Mouse (Mus musculus): ENCODE results near the gene Olfr593. TPM values are rescaled to one million over a fixed set of nuclear protein-coding genes. Genes with fewer than 3 reads are reported as not detected.
"Not testable (repeated sequence)": the region's sequence is repeated elsewhere in the genome, so short reads cannot be mapped to it uniquely, and the experiment has no call there.

The Olfr593 gene
- total RNA-seq (2015; ENCODE audit: low replicate concordance) (not detected in 2 replicates), total RNA-seq (2017; ENCODE audit: low replicate concordance) (not detected in 2 replicates)

- no peak for ATAC-seq (replicated peaks; ENCODE audit: low FRiP score, poor library complexity, severe bottlenecking)
Measured at GRCm38 (mm10) chr7:103211562-103211961, at the start of gene Olfr593. Gene Olfr593, plus strand, starts transcription at chr7:103211862.

GRCm38 (mm10) chr7:103169697-103170096 is 42.0 kb upstream of the Olfr593 start:
- no peak for ATAC-seq (replicated peaks; ENCODE audit: low FRiP score, poor library complexity, severe bottlenecking)

- ATAC-seq (replicated peaks; ENCODE audit: low FRiP score, poor library complexity, severe bottlenecking): no peak
Measured at GRCm38 (mm10) chr7:103178240-103178639, 33.4 kb upstream of the Olfr593 start, which contains the start of gene Olfr591. Gene Olfr591, minus strand, starts transcription at chr7:103178340.

- not testable (repeated sequence) for ATAC-seq (replicated peaks; ENCODE audit: low FRiP score, poor library complexity, severe bottlenecking)
Measured at GRCm38 (mm10) chr7:103184503-103184902, 27.2 kb upstream of the Olfr593 start, which contains the start of gene Olfr592. Gene Olfr592, plus strand, starts transcription at chr7:103184803.

- not testable (repeated sequence) for ATAC-seq (replicated peaks; ENCODE audit: low FRiP score, poor library complexity, severe bottlenecking)
Measured at GRCm38 (mm10) chr7:103212050-103212449, 388 bp downstream of the Olfr593 start.

- ATAC-seq (replicated peaks; ENCODE audit: low FRiP score, poor library complexity, severe bottlenecking): no peak
Measured at GRCm38 (mm10) chr7:103216696-103217095, 5.0 kb downstream of the Olfr593 start, which contains the start of gene Olfr594. Gene Olfr594, plus strand, starts transcription at chr7:103216996.

- not testable (repeated sequence) for ATAC-seq (replicated peaks; ENCODE audit: low FRiP score, poor library complexity, severe bottlenecking)
Measured at GRCm38 (mm10) chr7:103252405-103252804, 40.7 kb downstream of the Olfr593 start, which contains the start of gene Usp17ld. Gene Usp17ld, minus strand, starts transcription at chr7:103252505.

Other genes starting within 250 kb of the Olfr593 start
- gene Olfr576, start 249.2 kb upstream of the Olfr593 start, total RNA-seq (2015; ENCODE audit: low replicate concordance): not detected in 2 replicates
- not detected in 2 replicates for gene Olfr576, start 249.2 kb upstream of the Olfr593 start, total RNA-seq (2017; ENCODE audit: low replicate concordance)
- gene Olfr577, start 235.9 kb upstream of the Olfr593 start, total RNA-seq (2015; ENCODE audit: low replicate concordance): not detected in 2 replicates
- not detected in 2 replicates for gene Olfr577, start 235.9 kb upstream of the Olfr593 start, total RNA-seq (2017; ENCODE audit: low replicate concordance)
- gene Olfr578, start 222.5 kb upstream of the Olfr593 start, total RNA-seq (2015; ENCODE audit: low replicate concordance): not detected in 2 replicates
- gene Olfr578, start 222.5 kb upstream of the Olfr593 start, total RNA-seq (2017; ENCODE audit: low replicate concordance): not detected in 2 replicates
- not detected in 2 replicates for gene Olfr582, start 173.8 kb upstream of the Olfr593 start, total RNA-seq (2015; ENCODE audit: low replicate concordance)
- gene Olfr582, start 173.8 kb upstream of the Olfr593 start, total RNA-seq (2017; ENCODE audit: low replicate concordance): not detected in 2 replicates
- not detected in 2 replicates for gene Olfr583, start 160.6 kb upstream of the Olfr593 start, total RNA-seq (2015; ENCODE audit: low replicate concordance)
- not detected in 2 replicates for gene Olfr583, start 160.6 kb upstream of the Olfr593 start, total RNA-seq (2017; ENCODE audit: low replicate concordance)
- not detected in 2 replicates for gene Olfr584, start 130.0 kb upstream of the Olfr593 start, total RNA-seq (2015; ENCODE audit: low replicate concordance)
- gene Olfr584, start 130.0 kb upstream of the Olfr593 start, total RNA-seq (2017; ENCODE audit: low replicate concordance): not detected in 2 replicates
- gene Olfr585, start 114.1 kb upstream of the Olfr593 start, total RNA-seq (2015; ENCODE audit: low replicate concordance): not detected in 2 replicates
- not detected in 2 replicates for gene Olfr585, start 114.1 kb upstream of the Olfr593 start, total RNA-seq (2017; ENCODE audit: low replicate concordance)
- gene Olfr586, start 86.2 kb upstream of the Olfr593 start, total RNA-seq (2015; ENCODE audit: low replicate concordance): not detected in 2 replicates
- gene Olfr586, start 86.2 kb upstream of the Olfr593 start, total RNA-seq (2017; ENCODE audit: low replicate concordance): not detected in 2 replicates
- gene Olfr588-ps1, start 71.0 kb upstream of the Olfr593 start, total RNA-seq (2015; ENCODE audit: low replicate concordance): not detected in 2 replicates
- gene Olfr588-ps1, start 71.0 kb upstream of the Olfr593 start, total RNA-seq (2017; ENCODE audit: low replicate concordance): 0.39 TPM in 1 of 2 replicates, not detected in the other
- gene Olfr589, start 55.5 kb upstream of the Olfr593 start, total RNA-seq (2015; ENCODE audit: low replicate concordance): not detected in 2 replicates
- not detected in 2 replicates for gene Olfr589, start 55.5 kb upstream of the Olfr593 start, total RNA-seq (2017; ENCODE audit: low replicate concordance)
- not detected in 2 replicates for gene Olfr591, start 33.5 kb upstream of the Olfr593 start, total RNA-seq (2015; ENCODE audit: low replicate concordance)
- not detected in 2 replicates for gene Olfr591, start 33.5 kb upstream of the Olfr593 start, total RNA-seq (2017; ENCODE audit: low replicate concordance)
- gene Olfr592, start 27.1 kb upstream of the Olfr593 start, total RNA-seq (2015; ENCODE audit: low replicate concordance): not detected in 2 replicates
- gene Olfr592, start 27.1 kb upstream of the Olfr593 start, total RNA-seq (2017; ENCODE audit: low replicate concordance): not detected in 2 replicates
- not detected in 2 replicates for gene Olfr594, start 5.1 kb downstream of the Olfr593 start, total RNA-seq (2015; ENCODE audit: low replicate concordance)
- gene Olfr594, start 5.1 kb downstream of the Olfr593 start, total RNA-seq (2017; ENCODE audit: low replicate concordance): not detected in 2 replicates
- gene Usp17ld, start 40.6 kb downstream of the Olfr593 start, total RNA-seq (2015; ENCODE audit: low replicate concordance): not detected in 2 replicates
- gene Usp17ld, start 40.6 kb downstream of the Olfr593 start, total RNA-seq (2017; ENCODE audit: low replicate concordance): 0.90 TPM in 1 of 2 replicates, not detected in the other
- not detected in 2 replicates for gene Olfr596, start 93.8 kb downstream of the Olfr593 start, total RNA-seq (2015; ENCODE audit: low replicate concordance)
- gene Olfr596, start 93.8 kb downstream of the Olfr593 start, total RNA-seq (2017; ENCODE audit: low replicate concordance): not detected in 2 replicates
- gene Olfr597, start 104.5 kb downstream of the Olfr593 start, total RNA-seq (2015; ENCODE audit: low replicate concordance): not detected in 2 replicates
- gene Olfr597, start 104.5 kb downstream of the Olfr593 start, total RNA-seq (2017; ENCODE audit: low replicate concordance): not detected in 2 replicates
- gene Olfr598, start 111.7 kb downstream of the Olfr593 start, total RNA-seq (2015; ENCODE audit: low replicate concordance): not detected in 2 replicates
- 1.0 TPM in 1 of 2 replicates, not detected in the other for gene Olfr598, start 111.7 kb downstream of the Olfr593 start, total RNA-seq (2017; ENCODE audit: low replicate concordance)
- gene Olfr599, start 124.1 kb downstream of the Olfr593 start, total RNA-seq (2015; ENCODE audit: low replicate concordance): not detected in 2 replicates
- not detected in 2 replicates for gene Olfr599, start 124.1 kb downstream of the Olfr593 start, total RNA-seq (2017; ENCODE audit: low replicate concordance)
- gene Olfr600, start 137.8 kb downstream of the Olfr593 start, total RNA-seq (2015; ENCODE audit: low replicate concordance): not detected in 2 replicates
- not detected in 2 replicates for gene Olfr600, start 137.8 kb downstream of the Olfr593 start, total RNA-seq (2017; ENCODE audit: low replicate concordance)
- gene Olfr601, start 150.8 kb downstream of the Olfr593 start, total RNA-seq (2015; ENCODE audit: low replicate concordance): not detected in 2 replicates
- gene Olfr601, start 150.8 kb downstream of the Olfr593 start, total RNA-seq (2017; ENCODE audit: low replicate concordance): not detected in 2 replicates
- gene Olfr603, start 174.3 kb downstream of the Olfr593 start, total RNA-seq (2015; ENCODE audit: low replicate concordance): not detected in 2 replicates
- gene Olfr603, start 174.3 kb downstream of the Olfr593 start, total RNA-seq (2017; ENCODE audit: low replicate concordance): not detected in 2 replicates
- not detected in 2 replicates for gene Usp17lc, start 203.2 kb downstream of the Olfr593 start, total RNA-seq (2015; ENCODE audit: low replicate concordance)
- gene Usp17lc, start 203.2 kb downstream of the Olfr593 start, total RNA-seq (2017; ENCODE audit: low replicate concordance): not detected in 2 replicates
- gene Olfr605, start 233.6 kb downstream of the Olfr593 start, total RNA-seq (2015; ENCODE audit: low replicate concordance): not detected in 2 replicates
- gene Olfr605, start 233.6 kb downstream of the Olfr593 start, total RNA-seq (2017; ENCODE audit: low replicate concordance): not detected in 2 replicates
- gene Olfr606, start 237.2 kb downstream of the Olfr593 start, total RNA-seq (2015; ENCODE audit: low replicate concordance): not detected in 2 replicates
- gene Olfr606, start 237.2 kb downstream of the Olfr593 start, total RNA-seq (2017; ENCODE audit: low replicate concordance): not detected in 2 replicates